28 mouse cellular contexts compared by ENCODE assay signal in genomic region chr3:28238136-28238535, GRCm38 (mm10). TPM values are rescaled to one million over a fixed set of nuclear protein-coding genes. Genes with fewer than 3 reads are reported as not detected.
A peak's percentile ranks its signal among the peaks of the same experiment; 100 is the strongest.
DNase-seq lines count a peak whose midpoint lies in the region; ATAC-seq lines count a peak whose summit lies in the region.
"Had no signal": no experiment of that assay in that cellular context is flagged by ENCODE, and none has a peak within 500 bp of the region (broad histone marks: within the 10 kb centered on the region; RNA-seq: fewer than 3 reads in every experiment).

No protein-coding gene starts in this region.

- DNase-seq in urinary bladder, postnatal 14 days (ENCODE audit: low spot score), result peak; percentile 49
- no peak for DNase-seq in urinary bladder, adult 2 months (ENCODE audit: low spot score)
- DNase-seq in large intestine, adult 2 months (ENCODE audit: low read depth, low spot score), result peak; percentile 70
- no peak for DNase-seq in layer of hippocampus, postnatal 25 days (ENCODE audit: extremely low spot score in 1 of 2, low spot score in 1 of 2)
- DNase-seq in layer of hippocampus, adult 18-20 months (ENCODE audit: low spot score in 2 of 2), result no peak
- DNase-seq: adrenal gland, adult 8-10 months; adrenal gland, postnatal 25 days; cerebellum, adult 11-12 months; cerebellum, adult 8-10 months; cerebellum, postnatal 10 days; cerebellum, postnatal 36 days; embryo, embryonic 11 days; gastrocnemius, postnatal 10 days; gastrocnemius, postnatal 36 days; heart, adult 2 months; heart, postnatal 14 days; heart, postnatal 4 days had no signal

- no peak overlapping the region for H3K4me2 ChIP-seq in intestine, embryonic 15.5 days (replicated peaks)
- H3K4me2 ChIP-seq: embryonic facial prominence, embryonic 12.5 days; forebrain, embryonic 12.5 days; forebrain, embryonic 15.5 days; heart, embryonic 13.5 days; hindbrain, embryonic 14.5 days had no signal

- H3K27me3 ChIP-seq in intestine, embryonic 15.5 days (replicated peaks), result no peaks in the 10 kb centered on the region
- H3K27me3 ChIP-seq: embryonic facial prominence, embryonic 12.5 days; forebrain, embryonic 12.5 days; forebrain, embryonic 15.5 days; heart, embryonic 13.5 days had no signal

- WGBS in intestine, embryonic 15.5 days, result 65% methylated on average over 2 of the region's 2 CpGs
- whole genome bisulfite sequencing in large intestine, adult 2 months, result 36% methylated on average over 2 of the region's 2 CpGs

- H3K9me3 ChIP-seq in intestine, embryonic 15.5 days, result no peaks in the 10 kb centered on the region
- H3K9me3 ChIP-seq: embryonic facial prominence, embryonic 12.5 days; forebrain, embryonic 12.5 days; forebrain, embryonic 15.5 days; heart, embryonic 10.5 days; heart, embryonic 13.5 days had no signal

- no peak overlapping the region for H3K9ac ChIP-seq in intestine, embryonic 15.5 days
- H3K9ac ChIP-seq: embryonic facial prominence, embryonic 12.5 days; forebrain, embryonic 12.5 days; forebrain, embryonic 15.5 days; heart, embryonic 13.5 days; hindbrain, embryonic 14.5 days had no signal

- no peak overlapping the region for H3K27ac ChIP-seq in intestine, embryonic 15.5 days
- H3K27ac ChIP-seq: embryonic facial prominence, embryonic 12.5 days; forebrain, embryonic 12.5 days; forebrain, embryonic 15.5 days; heart, adult 2 months; heart, embryonic 10.5 days; heart, embryonic 13.5 days; hindbrain, embryonic 14.5 days; hindbrain, postnatal 0 days had no signal

- no peaks in the 10 kb centered on the region for H3K4me1 ChIP-seq in intestine, embryonic 15.5 days (replicated peaks)
- H3K4me1 ChIP-seq: embryonic facial prominence, embryonic 12.5 days; forebrain, embryonic 12.5 days; forebrain, embryonic 15.5 days; heart, embryonic 13.5 days had no signal

- H3K36me3 ChIP-seq in intestine, embryonic 15.5 days, result no peaks in the 10 kb centered on the region
- H3K36me3 ChIP-seq: embryonic facial prominence, embryonic 12.5 days; forebrain, embryonic 12.5 days; forebrain, embryonic 15.5 days; heart, embryonic 10.5 days; heart, embryonic 13.5 days had no signal

- 0 out of 2 replicates have a peak, but pooled peaks have one; percentile 22 for ATAC-seq in intestine, embryonic 15.5 days
- ATAC-seq: activated CD4-positive, CD25-positive, alpha-beta regulatory T cell, adult 4 months; forebrain, embryonic 15.5 days; hindbrain, postnatal 0 days; inflammation-experienced regulatory T-cells, adult 6 months had no signal

- no peak overlapping the region for H3K4me3 ChIP-seq in intestine, embryonic 15.5 days (replicated peaks)
- H3K4me3 ChIP-seq: embryonic facial prominence, embryonic 12.5 days; erythroblast, embryonic 14.5 days; forebrain, embryonic 12.5 days; forebrain, embryonic 15.5 days; heart, adult 2 months; heart, embryonic 10.5 days; heart, embryonic 13.5 days had no signal

RNA-seq across cellular contexts. Expression of gene Tnik, which starts 24.9 kb away (rescaled TPM):
- 12.5 and 22.6 TPM in 2 replicates for polyA plus RNA-seq in urinary bladder, adult 2 months (2012; rRNA removed)
- 12.3 and 13.9 TPM in 2 replicates for polyA plus RNA-seq in intestine, embryonic 15.5 days (2015; fragmentation: Nextera tagmentation; extraction: Ambion mirVana)
- polyA plus RNA-seq in large intestine, adult 2 months (2012; rRNA removed), result 4.9 and 10.6 TPM in 2 replicates
- total RNA-seq in layer of hippocampus, postnatal 25 days (2021), result 100 to 1,000 TPM; 166 to 227 TPM
- 100 to 1,000 TPM; 169 to 172 TPM for total RNA-seq in layer of hippocampus, adult 18-20 months (2021)
- polyA plus RNA-seq: erythroblast, embryonic 14.5 days had no signal

Comparison
In these comparisons a context has a peak if more than half of its experiments do, and no peak if none do; other contexts are left out.
1. DNase-seq: peak in urinary bladder, postnatal 14 days (single experiment) and large intestine, adult 2 months (single experiment); none in urinary bladder, adult 2 months (single experiment), layer of hippocampus, postnatal 25 days (0 of 2) and layer of hippocampus, adult 18-20 months (0 of 2).